Mouse (Mus musculus): ENCODE results near the gene Ms4a15.

The Ms4a15 gene

GRCm38 (mm10) chr19:10993150-10993549 lies at the start of gene Ms4a15:
Gene Ms4a15 (minus strand): TSS chr19:10993250.
- peak in 1 of 2 experiments; percentile 21 for DNase-seq (ENCODE audit: low spot score in 2 of 2)

- DNase-seq (ENCODE audit: low spot score in 2 of 2), result no peak
Observed at GRCm38 (mm10) chr19:11037570-11037969, 44.5 kb upstream of the Ms4a15 start.

GRCm38 (mm10) chr19:11022382-11022781 lies 29.3 kb upstream of the Ms4a15 start:
- DNase-seq (ENCODE audit: low spot score in 2 of 2), result no peak

GRCm38 (mm10) chr19:11017891-11018290 lies 24.8 kb upstream of the Ms4a15 start, which contains the start of gene Ms4a18:
Gene Ms4a18 (minus strand): TSS chr19:11018031.
- no peak for DNase-seq (ENCODE audit: low spot score in 2 of 2)

GRCm38 (mm10) chr19:11017251-11017650 lies 24.2 kb upstream of the Ms4a15 start:
- DNase-seq (ENCODE audit: low spot score in 2 of 2), result no peak

GRCm38 (mm10) chr19:11015998-11016397 lies 22.9 kb upstream of the Ms4a15 start:
- no peak for DNase-seq (ENCODE audit: low spot score in 2 of 2)

GRCm38 (mm10) chr19:11015468-11015867 lies 22.4 kb upstream of the Ms4a15 start:
- peak; percentile 30 to 54 for DNase-seq (ENCODE audit: low spot score in 2 of 2)

- DNase-seq (ENCODE audit: low spot score in 2 of 2), result no peak
Observed at GRCm38 (mm10) chr19:10991911-10992310, 1.1 kb downstream of the Ms4a15 start.

GRCm38 (mm10) chr19:10990751-10991150 lies 2.3 kb downstream of the Ms4a15 start:
- DNase-seq (ENCODE audit: low spot score in 2 of 2), result peak; percentile 78 to 91

- DNase-seq (ENCODE audit: low spot score in 2 of 2), result peak; percentile 34 to 62
Observed at GRCm38 (mm10) chr19:10988563-10988962, 4.5 kb downstream of the Ms4a15 start.

GRCm38 (mm10) chr19:10985889-10986288 lies 7.2 kb downstream of the Ms4a15 start:
- peak; percentile 38 to 66 for DNase-seq (ENCODE audit: low spot score in 2 of 2)

- no peak for DNase-seq (ENCODE audit: low spot score in 2 of 2)
Observed at GRCm38 (mm10) chr19:10984551-10984950, 8.5 kb downstream of the Ms4a15 start.

GRCm38 (mm10) chr19:10983146-10983545 lies 9.9 kb downstream of the Ms4a15 start:
- peak in 1 of 2 experiments; percentile 25 for DNase-seq (ENCODE audit: low spot score in 2 of 2)

GRCm38 (mm10) chr19:10980210-10980609 lies 12.8 kb downstream of the Ms4a15 start:
- no peak for DNase-seq (ENCODE audit: low spot score in 2 of 2)

- peak; percentile 94 to 97 for DNase-seq (ENCODE audit: low spot score in 2 of 2)
Observed at GRCm38 (mm10) chr19:10979184-10980168, 13.6 kb downstream of the Ms4a15 start.

GRCm38 (mm10) chr19:10976318-10976717 lies 16.7 kb downstream of the Ms4a15 start:
- no peak for DNase-seq (ENCODE audit: low spot score in 2 of 2)

GRCm38 (mm10) chr19:10975187-10975586 lies 17.9 kb downstream of the Ms4a15 start:
- DNase-seq (ENCODE audit: low spot score in 2 of 2), result no peak

GRCm38 (mm10) chr19:10974238-10974865 lies 18.7 kb downstream of the Ms4a15 start, which contains the start of gene Ms4a10:
Gene Ms4a10 (minus strand): TSS chr19:10974670.
- no peak for DNase-seq (ENCODE audit: low spot score in 2 of 2)

GRCm38 (mm10) chr19:10973187-10973586 lies 19.9 kb downstream of the Ms4a15 start:
- DNase-seq (ENCODE audit: low spot score in 2 of 2), result no peak

- no peak for DNase-seq (ENCODE audit: low spot score in 2 of 2)
Observed at GRCm38 (mm10) chr19:10972660-10973059, 20.4 kb downstream of the Ms4a15 start.

GRCm38 (mm10) chr19:10970457-10970856 lies 22.6 kb downstream of the Ms4a15 start:
- no peak for DNase-seq (ENCODE audit: low spot score in 2 of 2)

GRCm38 (mm10) chr19:10968578-10968977 lies 24.5 kb downstream of the Ms4a15 start:
- no peak for DNase-seq (ENCODE audit: low spot score in 2 of 2)

- DNase-seq (ENCODE audit: low spot score in 2 of 2), result no peak
Observed at GRCm38 (mm10) chr19:10965721-10966120, 27.3 kb downstream of the Ms4a15 start.
